14 mouse cellular contexts compared by ENCODE assay signal in genomic region chr1:88466325-88467064, GRCm38 (mm10). TPM values are rescaled to one million over a fixed set of nuclear protein-coding genes. Genes with fewer than 3 reads are reported as not detected.
"Had no signal": no experiment of that assay in that cellular context is flagged by ENCODE, and none has a peak within 500 bp of the region (broad histone marks: within the 10 kb centered on the region; RNA-seq: fewer than 3 reads in every experiment).

No protein-coding gene starts in this region.

- H3K9me3 ChIP-seq: limb, embryonic 13.5 days; midbrain, embryonic 12.5 days; neural tube, embryonic 15.5 days had no signal

- ATAC-seq: intestine, postnatal 0 days had no signal

- H3K4me2 ChIP-seq: limb, embryonic 13.5 days; midbrain, embryonic 12.5 days; neural tube, embryonic 15.5 days had no signal

- DNase-seq: kidney, adult 9 months; layer of hippocampus, adult 9-11 months; layer of hippocampus, postnatal 36 days; lung, adult 2 months; right cerebral cortex, adult 18-20 months; right cerebral cortex, postnatal 25 days had no signal

- H3K4me3 ChIP-seq: limb, embryonic 13.5 days; midbrain, embryonic 12.5 days; neural tube, embryonic 15.5 days had no signal

- H3K9ac ChIP-seq: limb, embryonic 13.5 days; liver, embryonic 14.5 days; midbrain, embryonic 12.5 days; neural tube, embryonic 15.5 days had no signal

- H3K36me3 ChIP-seq: limb, embryonic 13.5 days; midbrain, embryonic 12.5 days; neural tube, embryonic 15.5 days had no signal

- H3K4me1 ChIP-seq: neural tube, embryonic 15.5 days had no signal

- H3K27me3 ChIP-seq: limb, embryonic 13.5 days; neural tube, embryonic 15.5 days had no signal

- H3K27ac ChIP-seq: kidney, postnatal 0 days; limb, embryonic 13.5 days; liver, embryonic 14.5 days; midbrain, embryonic 12.5 days; neural tube, embryonic 15.5 days had no signal

RNA-seq across cellular contexts. Expression of gene Glrp1, which starts 43.4 kb away (rescaled TPM):
- polyA plus RNA-seq: intestine, postnatal 0 days; limb, embryonic 13.5 days; midbrain, embryonic 12.5 days; neural tube, embryonic 11.5 days; neural tube, embryonic 15.5 days; small intestine, adult 2 months had no signal

RNA-seq across cellular contexts. Expression of gene Spp2, which starts 59.7 kb away (rescaled TPM):
- polyA plus RNA-seq: limb, embryonic 13.5 days; midbrain, embryonic 12.5 days; neural tube, embryonic 11.5 days; neural tube, embryonic 15.5 days; small intestine, adult 2 months had no signal
